Mouse (Mus musculus): Measurements from ENCODE around the gene Arpc1a.
"Not testable (repeated sequence)": the region's sequence is repeated elsewhere in the genome, so short reads cannot be mapped to it uniquely, and the experiment has no call there.

Gene Arpc1a

GRCm38 (mm10) chr5:145105694-145106275 lies 22.2 kb downstream of the Arpc1a start:
- no peak for DNase-seq (ENCODE audit: low spot score)

- DNase-seq (ENCODE audit: low spot score) = no peak
These were observed 26.8 kb downstream of the Arpc1a start for GRCm38 (mm10) chr5:145110401-145110800.

- DNase-seq (ENCODE audit: low spot score) = no peak
These were observed 28.9 kb downstream of the Arpc1a start for GRCm38 (mm10) chr5:145112566-145112965.

GRCm38 (mm10) chr5:145113416-145113815 lies 29.8 kb downstream of the Arpc1a start:
- no peak for DNase-seq (ENCODE audit: low spot score)

- DNase-seq (ENCODE audit: low spot score) = peak; percentile 64
These were observed 30.5 kb downstream of the Arpc1a start, which contains the start of gene Arpc1b for GRCm38 (mm10) chr5:145114071-145114605. Arpc1b (plus strand) TSS chr5:145114215.

- DNase-seq (ENCODE audit: low spot score) = no peak
These were observed 31.2 kb downstream of the Arpc1a start for GRCm38 (mm10) chr5:145114606-145115473.

- no peak for DNase-seq (ENCODE audit: low spot score)
These were observed 32.1 kb downstream of the Arpc1a start for GRCm38 (mm10) chr5:145115736-145116135.

GRCm38 (mm10) chr5:145116316-145116715 lies 32.7 kb downstream of the Arpc1a start:
- peak; percentile 29 for DNase-seq (ENCODE audit: low spot score)

- DNase-seq (ENCODE audit: low spot score) = peak; percentile 74
These were observed 33.3 kb downstream of the Arpc1a start for GRCm38 (mm10) chr5:145116916-145117315.

- no peak for DNase-seq (ENCODE audit: low spot score)
These were observed 34.4 kb downstream of the Arpc1a start for GRCm38 (mm10) chr5:145118005-145118404.

GRCm38 (mm10) chr5:145118461-145118860 lies 34.8 kb downstream of the Arpc1a start:
- no peak for DNase-seq (ENCODE audit: low spot score)

- no peak for DNase-seq (ENCODE audit: low spot score)
These were observed 35.8 kb downstream of the Arpc1a start for GRCm38 (mm10) chr5:145119385-145119784.

- DNase-seq (ENCODE audit: low spot score) = no peak
These were observed 37.3 kb downstream of the Arpc1a start for GRCm38 (mm10) chr5:145120921-145121320.

GRCm38 (mm10) chr5:145123396-145123795 lies 39.8 kb downstream of the Arpc1a start:
- DNase-seq (ENCODE audit: low spot score) = no peak

- DNase-seq (ENCODE audit: low spot score) = no peak
These were observed 43.0 kb downstream of the Arpc1a start for GRCm38 (mm10) chr5:145126580-145126979.

GRCm38 (mm10) chr5:145129124-145129523 lies 45.5 kb downstream of the Arpc1a start:
- DNase-seq (ENCODE audit: low spot score) = no peak

- not testable (repeated sequence) for DNase-seq (ENCODE audit: low spot score)
These were observed 46.1 kb downstream of the Arpc1a start for GRCm38 (mm10) chr5:145129773-145130172.

- DNase-seq (ENCODE audit: low spot score) = no peak
These were observed 46.6 kb downstream of the Arpc1a start for GRCm38 (mm10) chr5:145130191-145130590.

- no peak for DNase-seq (ENCODE audit: low spot score)
These were observed 47.4 kb downstream of the Arpc1a start for GRCm38 (mm10) chr5:145130995-145131394.

GRCm38 (mm10) chr5:145133275-145133674 lies 49.6 kb downstream of the Arpc1a start:
- not testable (repeated sequence) for DNase-seq (ENCODE audit: low spot score)

- DNase-seq (ENCODE audit: low spot score) = no peak
These were observed 55.2 kb downstream of the Arpc1a start for GRCm38 (mm10) chr5:145138836-145139235.

GRCm38 (mm10) chr5:145139571-145140519 lies 56.2 kb downstream of the Arpc1a start, which contains the start of the genes Pdap1 and Bud31:
Pdap1 (minus strand) TSS chr5:145140238.
Bud31 (plus strand) TSS chr5:145140362.
- DNase-seq (ENCODE audit: low spot score) = peak; percentile 96

Measured in embryo, embryonic 10 days (tissue).